Mouse (Mus musculus) liver, postnatal 0 days (tissue): ENCODE data around the gene Gstk1. TPM values are rescaled to one million over a fixed set of nuclear protein-coding genes. Genes with fewer than 3 reads are reported as not detected.

Experiments
- ATAC-seq: fragments of 200-750 bp; cut with Nextera tagmentation; 2 replicates; pipeline ENCODE4 v1.8.0; 2017; ENCODE audit warnings: mild to moderate bottlenecking, moderate library complexity
- DNase-seq: peaks from one replicate; pipeline ENCODE4 v3.0.0-alpha.2; 2016
- H3K27ac ChIP-seq: fragments of 300-500 bp; sonication (generic); 2 replicates; pipeline ENCODE4 v1.5.1; 2014; ENCODE audit warnings: antibody characterized with exemption, moderate library complexity, mild to moderate bottlenecking, low read depth
- H3K27me3 ChIP-seq: fragments of 300-500 bp; sonication (generic); 2 replicates; pipeline ENCODE4 v1.6.1; 2014; ENCODE audit warnings: low read length, control low read depth, mixed read lengths; ENCODE audit not compliant: insufficient read depth
- H3K36me3 ChIP-seq: fragments of 300-500 bp; sonication (generic); replicated peaks from 2 replicates; pipeline ENCODE4 v1.6.1; 2014; ENCODE audit warnings: mild to moderate bottlenecking, control low read depth, low read length, moderate library complexity, mixed read lengths; ENCODE audit not compliant: insufficient read depth
- H3K4me1 ChIP-seq: fragments of 300-500 bp; sonication (generic); 2 replicates; pipeline ENCODE4 v1.6.1; 2014; ENCODE audit warnings: antibody characterized with exemption, mild to moderate bottlenecking, control low read depth; ENCODE audit not compliant: insufficient read depth
- H3K4me2 ChIP-seq: fragments of 300-500 bp; sonication (generic); 2 replicates; pipeline ENCODE4 v1.6.1; 2014; ENCODE audit warnings: low read depth, mild to moderate bottlenecking, low read length, moderate library complexity, mixed read lengths
- H3K4me3 ChIP-seq: fragments of 300-500 bp; sonication (generic); 2 replicates; pipeline ENCODE4 v1.5.1; 2014; ENCODE audit warnings: low read depth, low read length
- H3K9ac ChIP-seq: fragments of 300-500 bp; sonication (generic); replicated peaks from 2 replicates; pipeline ENCODE4 v1.6.1; 2014; ENCODE audit warnings: mild to moderate bottlenecking, moderate library complexity
- H3K9me3 ChIP-seq: fragments of 300-500 bp; sonication (generic); 2 replicates; pipeline ENCODE4 v1.6.1; 2016; ENCODE audit warnings: mild to moderate bottlenecking, control low read depth, low read length, mixed read lengths
- CTCF ChIP-seq: sonication (generic); IDR thresholded peaks from 2 replicates; pipeline ENCODE4 v1.5.1; 2016; ENCODE audit warnings: antibody characterized with exemption, low read depth
- EP300 ChIP-seq: IDR thresholded peaks from 2 replicates; pipeline ENCODE4 v1.6.1; 2016; ENCODE audit warnings: antibody characterized with exemption, low read depth, mild to moderate bottlenecking
- WGBS: fragments of 180-500 bp; shearing (Covaris S2); extraction: QIAGEN DNeasy Blood & Tissue Kit; methylation state at CpG from one replicate; pipeline ENCODE4 v1.1.7; 2014; ENCODE audit not compliant: insufficient replicate concordance; 5-methylcytosine and 5-hydroxymethylcytosine counted together
- polyA plus RNA-seq: library from polyadenylated mRNA; unstranded; fragments of >200 nt; fragmentation: Nextera tagmentation; extraction: Ambion mirVana; gene quantifications from 2 replicates; pipeline ENCODE4 v1.2.1, GENCODE M21; 2015

Gstk1 gene
- polyA plus RNA-seq, result 20.5 and 26.7 TPM in 2 replicates

DNA sequence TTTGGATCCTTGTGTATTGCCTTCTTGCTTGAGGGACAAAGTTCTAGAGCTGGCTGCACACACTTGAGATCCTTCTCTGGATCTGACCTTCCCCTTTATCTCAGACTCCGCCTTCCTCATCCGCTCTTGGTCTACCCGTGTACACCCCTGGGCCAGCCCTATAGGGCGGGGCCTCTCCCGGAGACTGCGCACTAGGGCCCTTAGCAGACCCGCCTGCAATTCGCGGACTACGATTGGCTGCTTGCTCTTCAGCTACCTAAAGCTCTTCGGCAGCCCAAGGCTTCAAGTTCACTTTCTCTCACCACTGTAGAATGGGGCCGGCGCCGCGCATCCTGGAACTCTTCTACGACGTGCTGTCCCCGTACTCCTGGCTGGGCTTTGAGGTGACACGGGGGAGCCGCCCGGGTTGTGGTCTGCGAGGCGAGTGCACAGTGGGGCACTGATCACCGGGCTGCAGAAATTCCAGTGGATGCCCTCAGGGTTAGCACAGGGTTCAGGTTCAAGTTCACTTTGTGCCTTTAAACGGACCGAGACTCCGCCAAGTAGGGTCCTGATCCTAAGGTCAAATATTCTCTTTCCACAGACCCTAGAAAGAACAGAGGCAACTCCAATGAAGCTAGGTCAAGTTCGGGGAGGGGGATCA lies at the start of gene Gstk1:
Gene Gstk1, plus strand, starts transcription at position 225 of the 643 bp plus-strand sequence.
- Histone ChIP-seq H3K36me3 (no peaks in the 10 kb centered on the region), H3K27ac (peak within 1 kb of the TSS; percentile 73), H3K4me2 (peak within 1 kb of the TSS; percentile 86), H3K27me3 (no peaks in the 10 kb centered on the region), H3K9me3 (no peaks in the 10 kb centered on the region), H3K9ac (peak within 1 kb of the TSS; percentile 55; the same call in 1 of the 2 replicates), H3K4me3 (peak within 1 kb of the TSS; percentile 53), H3K4me1 (peaks cover 9% of the 10 kb centered on the region)
- TF ChIP-seq EP300 (no peak), CTCF (no peak)
- ATAC-seq, result peak; percentile 100
- DNase-seq, result peak; percentile 90
- WGBS, result 4% methylated on average over 28 of the region's 28 CpGs

DNA sequence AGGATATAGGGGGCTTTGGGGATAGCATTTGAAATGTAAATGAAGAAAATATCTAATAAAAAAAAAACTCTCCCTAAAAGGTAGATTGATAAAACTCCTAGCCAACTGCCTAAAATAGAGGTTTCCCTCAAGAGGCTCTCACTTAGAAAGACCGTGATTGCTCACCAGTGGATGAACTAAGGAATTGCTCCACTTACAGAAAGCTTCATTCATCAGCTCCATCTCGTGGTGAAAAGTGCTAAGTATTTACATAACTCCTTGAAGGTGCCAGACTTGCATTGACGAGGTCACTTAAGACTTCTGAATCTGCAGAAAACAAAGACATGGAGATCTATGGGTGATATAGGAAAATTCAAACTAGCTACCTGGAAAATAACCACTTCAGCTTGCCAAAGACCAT lies 48.0 kb upstream of the Gstk1 start:
- DNase-seq, result no peak
- H3K4me2 ChIP-seq, result no peak overlapping the region

GRCm38 (mm10) chr6:42199498-42199897 lies 46.2 kb upstream of the Gstk1 start:
- H3K4me2 ChIP-seq, result no peak overlapping the region
- 67% methylated on average over 1 of the region's 1 CpGs for WGBS
- no peak for TF ChIP-seq EP300
- no peak for TF ChIP-seq CTCF
- ATAC-seq (no peak), DNase-seq (no peak)
- no peaks in the 10 kb centered on the region for H3K36me3 ChIP-seq
- H3K9me3 ChIP-seq, result no peaks in the 10 kb centered on the region
- no peak overlapping the region for H3K9ac ChIP-seq
- no peaks in the 10 kb centered on the region for H3K27me3 ChIP-seq
- H3K4me3 ChIP-seq, result no peak overlapping the region
- no peak overlapping the region for H3K27ac ChIP-seq
- no peaks in the 10 kb centered on the region for H3K4me1 ChIP-seq

More for the DNA sequence above, 48.0 kb upstream of the Gstk1 start:
- TF ChIP-seq EP300 (no peak), CTCF (0 out of 2 replicates have a peak, but pooled peaks have one; percentile 14)
- Histone ChIP-seq H3K4me1 (no peaks in the 10 kb centered on the region), H3K9ac (no peak overlapping the region), H3K4me3 (no peak overlapping the region), H3K27me3 (no peaks in the 10 kb centered on the region), H3K9me3 (no peaks in the 10 kb centered on the region), H3K27ac (no peak overlapping the region), H3K36me3 (no peaks in the 10 kb centered on the region)
- no peak for ATAC-seq
- 31% methylated on average over 3 of the region's 3 CpGs for WGBS

GRCm38 (mm10) chr6:42215028-42215427 lies 30.7 kb upstream of the Gstk1 start, which contains the start of gene Tas2r144:
Gene Tas2r144, plus strand, starts transcription at chr6:42215328.
- Histone ChIP-seq H3K27ac (no peak within 1 kb of the TSS), H3K27me3 (no peaks in the 10 kb centered on the region), H3K4me3 (no peak within 1 kb of the TSS), H3K9ac (no peak within 1 kb of the TSS), H3K36me3 (no peaks in the 10 kb centered on the region), H3K4me1 (no peaks in the 10 kb centered on the region), H3K4me2 (no peak within 1 kb of the TSS), H3K9me3 (no peaks in the 10 kb centered on the region)
- ATAC-seq, result no peak
- TF ChIP-seq EP300, result no peak
- no peak for TF ChIP-seq CTCF
- no peak for DNase-seq
- WGBS, result 48% methylated on average over 2 of the region's 2 CpGs

GRCm38 (mm10) chr6:42222286-42222685 lies 23.4 kb upstream of the Gstk1 start:
- Histone ChIP-seq H3K9me3 (no peaks in the 10 kb centered on the region), H3K4me2 (no peak overlapping the region), H3K27ac (no peak overlapping the region), H3K27me3 (no peaks in the 10 kb centered on the region), H3K4me1 (no peaks in the 10 kb centered on the region), H3K9ac (no peak overlapping the region), H3K36me3 (no peaks in the 10 kb centered on the region), H3K4me3 (no peak overlapping the region)
- TF ChIP-seq EP300 (no peak), CTCF (no peak)
- DNase-seq, result peak; percentile 29
- ATAC-seq, result peak; percentile 89
- WGBS, result 66% methylated on average over 3 of the region's 3 CpGs

DNA sequence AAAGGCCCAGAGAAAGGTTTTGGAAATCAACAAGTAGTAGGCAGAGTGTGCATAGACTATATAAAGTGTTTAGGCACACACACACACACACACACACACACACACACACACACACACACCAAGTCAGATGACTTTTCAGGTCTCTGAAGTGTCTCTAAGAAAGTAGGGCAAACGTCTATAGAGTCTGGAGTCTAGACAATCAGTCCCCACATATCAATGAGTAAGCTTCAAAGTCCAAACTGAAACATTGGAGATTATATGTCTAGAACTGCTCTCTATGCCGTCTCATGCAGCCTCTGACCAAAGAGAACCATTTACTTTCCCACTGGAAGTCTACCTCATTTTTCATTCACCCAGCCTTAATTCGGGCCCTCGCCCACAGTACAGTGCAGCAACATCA lies 20.7 kb upstream of the Gstk1 start:
- H3K4me2 ChIP-seq, result no peak overlapping the region
- no peak for ATAC-seq
- H3K36me3 ChIP-seq, result no peaks in the 10 kb centered on the region
- H3K9ac ChIP-seq, result no peak overlapping the region
- no peaks in the 10 kb centered on the region for H3K9me3 ChIP-seq
- no peak overlapping the region for H3K27ac ChIP-seq
- H3K4me1 ChIP-seq, result no peaks in the 10 kb centered on the region
- WGBS, result 57% methylated on average over 4 of the region's 4 CpGs
- TF ChIP-seq EP300, result no peak
- TF ChIP-seq CTCF, result no peak
- DNase-seq, result no peak
- no peaks in the 10 kb centered on the region for H3K27me3 ChIP-seq
- H3K4me3 ChIP-seq, result no peak overlapping the region
